Mouse (Mus musculus): Measurements from ENCODE around the gene Grpel1. TPM values are rescaled to one million over a fixed set of nuclear protein-coding genes. Genes with fewer than 3 reads are reported as not detected.

Gene Grpel1
- total and polyA plus RNA-seq, 2 experiments from 2014 or later, result 13.9 to 41.9 TPM

- TF ChIP-seq CTCF (IDR thresholded peaks at IDR 0.05; ENCODE audit: low read depth), result no peak
- 83% methylated on average over 2 of the region's 2 CpGs for WGBS
- Histone ChIP-seq H3K4me1 (ENCODE audit: insufficient read depth, low read length) (no peaks in the 10 kb centered on the region), H3K27me3 (ENCODE audit: insufficient read depth, low read length) (no peaks in the 10 kb centered on the region), H3K9me3 (ENCODE audit: low read length) (no peaks in the 10 kb centered on the region), H3K4me3 (ENCODE audit: low read length) (no peak overlapping the region), H3K36me3 (ENCODE audit: insufficient read depth, low read length) (no peaks in the 10 kb centered on the region), H3K27ac (no peak overlapping the region), H3K9ac (replicated peaks; ENCODE audit: low read length) (no peak overlapping the region), H3K4me2 (ENCODE audit: low read depth, low read length) (no peak overlapping the region)
- DNase-seq (ENCODE audit: low spot score) (no peak), ATAC-seq (no peak)
These were observed 4.1 kb upstream of the Grpel1 start for GRCm38 (mm10) chr5:36460712-36461111.

- H3K9me3 ChIP-seq (ENCODE audit: low read length), result no peaks in the 10 kb centered on the region
These were observed 3.6 kb upstream of the Grpel1 start for GRCm38 (mm10) chr5:36461231-36461630.

GRCm38 (mm10) chr5:36462810-36463209, 2.0 kb upstream of the Grpel1 start:
- H3K4me1 ChIP-seq (ENCODE audit: insufficient read depth, low read length), result no peaks in the 10 kb centered on the region; the same call in 1 of the 2 replicates
- 24% methylated on average over 7 of the region's 7 CpGs for WGBS
- peak; percentile 85 for TF ChIP-seq CTCF (IDR thresholded peaks at IDR 0.05; ENCODE audit: low read depth)

More at GRCm38 (mm10) chr5:36461231-36461630, 3.6 kb upstream of the Grpel1 start:
- DNase-seq (ENCODE audit: low spot score) (no peak), ATAC-seq (no peak)
- H3K4me1 ChIP-seq (ENCODE audit: insufficient read depth, low read length), result no peaks in the 10 kb centered on the region; the same call in 1 of the 2 replicates
- H3K27ac ChIP-seq, result no peak overlapping the region
- WGBS, result 75% methylated on average over 2 of the region's 2 CpGs
- no peak overlapping the region for H3K4me2 ChIP-seq (ENCODE audit: low read depth, low read length)
- no peak overlapping the region for H3K9ac ChIP-seq (replicated peaks; ENCODE audit: low read length)
- H3K36me3 ChIP-seq (ENCODE audit: insufficient read depth, low read length), result no peaks in the 10 kb centered on the region
- TF ChIP-seq CTCF (IDR thresholded peaks at IDR 0.05; ENCODE audit: low read depth), result no peak
- H3K4me3 ChIP-seq (ENCODE audit: low read length), result no peak overlapping the region
- no peaks in the 10 kb centered on the region for H3K27me3 ChIP-seq (ENCODE audit: insufficient read depth, low read length)

GRCm38 (mm10) chr5:36463391-36463790, 1.4 kb upstream of the Grpel1 start:
- Histone ChIP-seq H3K27me3 (ENCODE audit: insufficient read depth, low read length) (no peaks in the 10 kb centered on the region), H3K9me3 (ENCODE audit: low read length) (no peaks in the 10 kb centered on the region), H3K9ac (replicated peaks; ENCODE audit: low read length) (no peak overlapping the region), H3K4me1 (ENCODE audit: insufficient read depth, low read length) (no peaks in the 10 kb centered on the region; the same call in 1 of the 2 replicates), H3K27ac (no peak overlapping the region), H3K4me3 (ENCODE audit: low read length) (no peak overlapping the region), H3K36me3 (ENCODE audit: insufficient read depth, low read length) (no peaks in the 10 kb centered on the region), H3K4me2 (ENCODE audit: low read depth, low read length) (no peak overlapping the region)
- no peak for DNase-seq (ENCODE audit: low spot score)
- no peak for ATAC-seq
- WGBS, result 25% methylated on average over 5 of the region's 5 CpGs
- TF ChIP-seq CTCF (IDR thresholded peaks at IDR 0.05; ENCODE audit: low read depth), result no peak

More at GRCm38 (mm10) chr5:36462810-36463209, 2.0 kb upstream of the Grpel1 start:
- no peak for ATAC-seq
- Histone ChIP-seq H3K27ac (no peak overlapping the region), H3K9me3 (ENCODE audit: low read length) (no peaks in the 10 kb centered on the region), H3K9ac (replicated peaks; ENCODE audit: low read length) (no peak overlapping the region), H3K4me2 (ENCODE audit: low read depth, low read length) (no peak overlapping the region), H3K4me3 (ENCODE audit: low read length) (no peak overlapping the region), H3K27me3 (ENCODE audit: insufficient read depth, low read length) (no peaks in the 10 kb centered on the region), H3K36me3 (ENCODE audit: insufficient read depth, low read length) (no peaks in the 10 kb centered on the region)
- DNase-seq (ENCODE audit: low spot score), result peak; percentile 57

- Histone ChIP-seq H3K36me3 (ENCODE audit: insufficient read depth, low read length) (peaks cover 14% of the 10 kb centered on the region), H3K9me3 (ENCODE audit: low read length) (no peaks in the 10 kb centered on the region), H3K27me3 (ENCODE audit: insufficient read depth, low read length) (no peaks in the 10 kb centered on the region), H3K9ac (replicated peaks; ENCODE audit: low read length) (peak overlapping the region; percentile 60), H3K4me2 (ENCODE audit: low read depth, low read length) (peak overlapping the region; percentile 79), H3K27ac (no peak overlapping the region), H3K4me3 (ENCODE audit: low read length) (peak overlapping the region; percentile 67), H3K4me1 (ENCODE audit: insufficient read depth, low read length) (no peaks in the 10 kb centered on the region; the same call in 1 of the 2 replicates)
- ATAC-seq (no peak), DNase-seq (ENCODE audit: low spot score) (no peak)
- 37% methylated on average over 8 of the region's 8 CpGs for WGBS
- TF ChIP-seq CTCF (IDR thresholded peaks at IDR 0.05; ENCODE audit: low read depth), result no peak
These were observed 1.1 kb downstream of the Grpel1 start for GRCm38 (mm10) chr5:36465889-36466288.

GRCm38 (mm10) chr5:36471206-36471605, 6.4 kb downstream of the Grpel1 start:
- Histone ChIP-seq H3K4me1 (ENCODE audit: insufficient read depth, low read length) (no peaks in the 10 kb centered on the region), H3K36me3 (ENCODE audit: insufficient read depth, low read length) (peaks cover 34% of the 10 kb centered on the region), H3K9me3 (ENCODE audit: low read length) (no peaks in the 10 kb centered on the region), H3K4me2 (ENCODE audit: low read depth, low read length) (no peak overlapping the region), H3K27ac (no peak overlapping the region), H3K9ac (replicated peaks; ENCODE audit: low read length) (no peak overlapping the region), H3K4me3 (ENCODE audit: low read length) (no peak overlapping the region), H3K27me3 (ENCODE audit: insufficient read depth, low read length) (no peaks in the 10 kb centered on the region)
- WGBS, result 95% methylated on average over 8 of the region's 8 CpGs
- ATAC-seq (no peak), DNase-seq (ENCODE audit: low spot score) (no peak)
- TF ChIP-seq CTCF (IDR thresholded peaks at IDR 0.05; ENCODE audit: low read depth), result no peak

GRCm38 (mm10) chr5:36472876-36473655, 8.3 kb downstream of the Grpel1 start:
- Histone ChIP-seq H3K4me3 (ENCODE audit: low read length) (no peak overlapping the region), H3K27me3 (ENCODE audit: insufficient read depth, low read length) (no peaks in the 10 kb centered on the region), H3K9ac (replicated peaks; ENCODE audit: low read length) (no peak overlapping the region), H3K4me2 (ENCODE audit: low read depth, low read length) (no peak overlapping the region), H3K36me3 (ENCODE audit: insufficient read depth, low read length) (peaks cover 34% of the 10 kb centered on the region), H3K9me3 (ENCODE audit: low read length) (no peaks in the 10 kb centered on the region), H3K27ac (no peak overlapping the region), H3K4me1 (ENCODE audit: insufficient read depth, low read length) (no peaks in the 10 kb centered on the region)
- TF ChIP-seq CTCF (IDR thresholded peaks at IDR 0.05; ENCODE audit: low read depth), result no peak
- no peak for DNase-seq (ENCODE audit: low spot score)
- 84% methylated on average over 4 of the region's 4 CpGs for WGBS
- no peak for ATAC-seq

Measured in hindbrain, postnatal 0 days (tissue).